Mouse (Mus musculus) ES-CJ7 (cell line): Measurements from ENCODE around the gene 1700001P01Rik.
A peak's percentile ranks its signal among the peaks of the same experiment; 100 is the strongest.

Source experiments
- DNase-seq: peaks from one replicate; pipeline ENCODE4 v3.0.0; 2011; ENCODE audit warnings: low read depth, low spot score

Gene 1700001P01Rik

DNA sequence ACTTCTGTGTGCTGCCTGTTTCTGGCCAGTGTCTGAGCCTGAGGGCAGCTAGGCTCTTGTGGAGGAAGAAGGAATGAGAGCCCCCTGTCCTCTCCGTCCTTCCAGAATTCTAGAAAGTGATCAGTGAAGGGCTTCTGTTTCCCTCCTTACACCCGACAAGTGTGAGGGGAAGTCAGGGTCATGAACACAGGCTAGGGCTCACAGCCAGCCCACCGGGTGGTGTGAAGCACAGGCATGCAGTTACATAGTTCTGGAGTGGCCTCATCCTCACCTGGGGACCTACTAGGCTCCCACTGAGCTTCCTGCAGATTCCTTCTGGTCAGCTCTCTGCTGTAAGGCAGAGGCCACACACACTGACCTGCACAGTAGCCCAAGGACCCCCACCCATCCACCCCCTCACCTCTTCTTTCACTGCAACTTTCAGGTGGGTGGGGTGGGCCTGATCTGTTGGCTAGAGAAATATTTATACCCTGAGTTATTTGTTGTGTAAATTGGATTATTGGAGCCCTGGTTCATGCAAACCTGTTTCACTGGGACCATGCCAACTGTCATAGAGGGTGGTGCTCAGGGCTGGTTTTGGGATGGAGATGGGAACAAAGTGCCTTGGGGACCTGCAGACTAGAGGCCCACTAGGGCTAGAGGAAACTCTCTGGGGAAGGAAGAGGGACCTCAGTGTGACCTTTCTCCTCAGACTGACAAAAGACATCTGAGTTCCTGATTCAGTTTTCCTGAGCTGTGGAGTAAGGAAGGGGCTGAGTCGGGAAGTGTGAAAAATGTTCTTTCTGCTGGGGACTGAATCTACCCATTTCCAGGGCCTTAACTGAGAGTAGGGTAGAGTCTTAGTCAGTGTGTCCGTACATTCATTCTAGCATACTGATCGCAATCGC, 33.8 kb upstream of the 1700001P01Rik start:
- no peak for DNase-seq

DNA sequence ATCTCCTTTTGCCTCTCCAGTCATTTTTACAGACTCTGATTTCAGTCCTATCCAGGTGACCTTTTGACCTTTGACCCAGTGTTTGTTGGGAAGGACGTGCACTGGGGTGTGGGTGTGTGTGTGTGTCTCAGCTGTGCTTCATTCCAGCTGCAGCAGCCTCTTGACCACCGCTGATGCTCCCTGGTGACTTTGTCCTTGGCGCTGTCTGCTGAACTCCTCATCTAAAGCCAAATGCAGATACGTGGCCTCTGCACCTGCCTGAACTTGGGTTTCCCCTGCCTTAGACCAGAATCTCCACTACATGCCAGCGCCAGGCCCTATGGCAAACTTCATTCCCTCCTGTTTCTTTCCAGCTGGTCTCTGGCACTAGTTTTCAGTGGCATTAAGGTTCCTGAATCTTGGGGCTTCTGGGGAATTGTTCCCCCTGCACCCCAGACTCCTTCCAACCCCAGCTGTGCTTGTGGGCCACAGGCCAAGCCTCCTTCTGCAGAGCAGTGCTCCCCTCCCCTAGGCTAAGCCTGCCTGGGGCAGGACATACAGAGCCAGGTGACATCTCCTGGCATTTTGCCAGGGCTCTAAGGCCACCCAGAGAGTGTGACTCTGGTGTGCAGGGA, 33.0 kb upstream of the 1700001P01Rik start:
- peak; percentile 94 for DNase-seq

DNA sequence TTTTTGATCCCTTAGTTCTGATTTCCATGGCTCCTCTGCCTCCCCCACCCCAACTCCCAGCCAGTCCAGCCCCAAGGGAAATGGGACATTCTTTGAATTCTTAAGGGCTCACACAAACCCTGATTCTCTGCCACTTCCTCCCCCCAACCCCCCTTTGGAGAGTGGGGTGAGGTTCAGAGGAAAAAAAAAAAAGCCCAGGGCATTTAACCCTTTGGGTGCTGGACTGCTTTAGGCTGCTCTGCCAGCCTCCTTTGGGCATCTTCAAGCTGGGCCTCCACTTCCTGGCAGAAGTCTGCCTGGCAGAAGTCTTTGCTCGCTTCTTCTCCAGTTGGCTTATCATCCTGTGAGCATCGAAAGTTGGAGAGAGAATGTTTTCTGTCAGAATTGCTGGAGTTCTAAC, 32.4 kb upstream of the 1700001P01Rik start:
- peak; percentile 87 for DNase-seq

DNA sequence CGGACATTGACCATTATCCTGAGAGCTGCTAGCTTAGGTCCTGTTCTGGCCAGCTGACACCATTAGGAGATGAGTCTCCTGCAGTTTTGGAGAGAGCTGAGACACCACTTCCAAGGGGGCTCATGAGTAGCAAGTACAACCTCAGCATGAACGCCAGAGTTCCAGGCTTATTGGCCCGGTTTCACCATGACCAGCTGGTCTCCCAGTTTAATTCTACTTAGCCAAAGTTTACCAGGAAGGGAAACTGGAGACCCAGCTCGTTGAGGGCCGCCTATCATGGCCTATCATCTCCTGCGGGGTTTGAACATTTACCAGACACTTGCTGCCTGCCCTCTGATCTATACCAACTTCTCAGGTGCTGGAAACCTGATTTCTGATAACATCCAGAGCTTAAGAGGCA, 31.9 kb upstream of the 1700001P01Rik start:
- no peak for DNase-seq

DNA sequence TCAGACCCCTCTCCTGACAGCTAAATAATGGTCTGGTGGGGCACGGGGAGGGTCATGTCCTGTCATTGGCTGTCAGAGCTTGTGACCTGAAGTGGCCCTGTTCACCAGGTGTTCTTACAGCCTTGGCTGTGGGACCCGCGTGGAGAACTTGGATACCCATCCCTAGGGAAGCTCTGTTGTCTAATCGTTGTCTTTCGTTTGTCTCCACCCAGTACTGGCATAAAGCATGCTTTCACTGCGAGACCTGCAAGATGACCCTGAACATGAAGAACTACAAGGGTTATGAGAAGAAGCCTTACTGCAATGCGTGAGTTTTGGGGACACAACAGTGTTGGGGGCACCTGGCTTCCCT, 30.9 kb upstream of the 1700001P01Rik start:
- DNase-seq: no peak

DNA sequence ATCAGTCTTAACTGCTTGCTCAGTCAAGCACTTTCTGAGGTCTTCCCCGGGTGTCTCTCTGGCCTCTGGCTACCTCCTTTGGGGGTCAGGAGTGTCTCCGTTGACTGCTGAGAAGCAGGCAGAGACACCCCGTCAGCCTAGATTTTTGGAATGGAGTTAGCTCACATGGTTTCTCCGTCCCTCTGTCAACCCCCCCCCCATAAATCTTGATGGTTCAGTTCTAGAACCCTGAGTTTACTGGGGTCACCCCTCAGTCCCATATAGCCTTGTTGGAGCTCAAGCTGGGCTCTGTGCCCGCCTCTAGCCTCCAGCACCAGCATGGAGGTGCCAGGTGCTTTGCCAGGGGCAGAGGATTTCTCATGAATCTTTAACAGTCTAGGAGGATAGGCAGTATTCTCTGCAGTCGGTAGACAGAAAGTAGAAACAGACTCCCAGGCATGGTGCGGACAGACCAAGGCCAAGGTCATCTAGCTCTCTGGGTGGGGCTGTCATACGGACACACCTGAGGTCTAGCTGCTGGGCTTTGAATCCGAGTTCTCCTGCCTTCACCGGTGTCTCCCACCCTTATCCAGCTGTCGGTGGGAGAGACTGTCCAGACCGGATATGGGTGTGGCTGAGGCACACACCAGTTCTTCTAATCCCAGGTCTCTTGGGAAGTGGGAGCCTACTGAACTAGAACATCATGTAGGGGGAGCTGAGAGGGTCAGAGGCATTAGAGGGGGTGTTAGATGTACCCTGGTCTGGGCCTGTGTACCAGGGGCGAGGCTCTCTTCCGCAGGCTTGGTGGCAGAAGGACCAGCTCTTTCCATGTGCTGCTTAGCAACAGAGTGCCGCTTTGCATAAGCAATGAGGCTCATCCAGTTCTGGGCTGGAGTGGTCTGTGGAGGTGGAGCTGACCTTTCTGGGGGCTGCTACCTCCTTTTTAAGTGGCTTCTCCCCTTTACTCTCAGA, 30.2 kb upstream of the 1700001P01Rik start:
- peak; percentile 89 for DNase-seq

DNA sequence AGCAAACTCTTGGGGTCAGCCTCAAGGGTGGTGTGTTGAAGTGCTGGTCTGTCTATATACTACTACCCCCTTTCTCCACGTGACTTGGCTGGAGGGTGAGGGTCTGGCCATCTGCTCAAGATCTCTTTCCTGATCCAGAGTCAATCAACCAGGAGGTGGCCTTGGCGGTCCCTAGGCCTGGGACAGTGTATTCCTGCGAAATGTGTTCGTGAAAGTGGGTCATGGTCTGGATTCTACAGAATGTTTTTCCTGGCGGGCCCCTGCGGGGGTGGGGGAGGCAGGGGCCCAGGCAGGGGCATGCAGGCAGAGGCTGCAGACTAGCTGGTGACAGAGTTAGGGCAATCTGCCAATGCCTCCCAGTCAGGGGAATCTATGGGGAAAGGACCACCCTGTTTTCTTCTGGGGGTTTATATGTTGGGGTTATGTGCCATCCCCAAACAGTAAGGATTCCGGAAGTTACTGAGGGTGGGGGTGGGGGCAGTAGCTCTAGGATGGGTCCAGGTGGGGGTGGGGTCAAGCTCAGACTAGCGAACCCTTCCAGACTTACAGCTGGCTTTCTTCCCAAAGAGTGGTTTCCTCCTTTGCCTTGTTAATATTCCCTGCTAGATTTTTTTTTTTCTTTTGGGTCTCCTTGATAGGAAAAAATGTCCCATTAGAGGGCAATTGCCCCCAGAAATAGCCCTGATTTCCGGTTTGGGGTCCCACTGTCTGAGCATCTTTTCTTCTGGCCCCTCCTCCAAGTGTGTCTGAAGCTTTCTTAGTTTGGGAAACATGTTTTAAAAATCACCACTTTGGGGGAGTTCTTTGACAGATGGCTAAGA, 29.3 kb upstream of the 1700001P01Rik start:
- no peak for DNase-seq

DNA sequence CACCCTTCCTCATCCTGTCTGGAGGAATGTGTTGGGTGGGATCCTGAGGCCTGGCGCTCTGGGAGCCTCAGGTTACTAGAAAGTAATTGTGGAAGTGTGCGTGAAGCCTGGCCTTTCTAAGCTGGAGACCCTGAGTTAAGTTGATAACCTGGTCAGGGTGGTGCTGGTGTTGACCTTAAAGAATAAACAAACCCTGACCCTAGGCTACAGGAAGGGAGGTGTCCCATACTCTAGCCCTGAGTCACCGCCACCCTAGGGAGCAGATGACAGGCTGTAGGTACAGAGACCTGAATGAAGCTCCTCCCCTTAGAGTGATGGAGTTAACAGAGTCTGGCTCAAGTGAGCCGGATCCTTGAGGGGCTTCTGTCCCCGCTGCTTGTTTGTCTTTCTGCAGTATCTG, 28.1 kb upstream of the 1700001P01Rik start:
- no peak for DNase-seq

DNA sequence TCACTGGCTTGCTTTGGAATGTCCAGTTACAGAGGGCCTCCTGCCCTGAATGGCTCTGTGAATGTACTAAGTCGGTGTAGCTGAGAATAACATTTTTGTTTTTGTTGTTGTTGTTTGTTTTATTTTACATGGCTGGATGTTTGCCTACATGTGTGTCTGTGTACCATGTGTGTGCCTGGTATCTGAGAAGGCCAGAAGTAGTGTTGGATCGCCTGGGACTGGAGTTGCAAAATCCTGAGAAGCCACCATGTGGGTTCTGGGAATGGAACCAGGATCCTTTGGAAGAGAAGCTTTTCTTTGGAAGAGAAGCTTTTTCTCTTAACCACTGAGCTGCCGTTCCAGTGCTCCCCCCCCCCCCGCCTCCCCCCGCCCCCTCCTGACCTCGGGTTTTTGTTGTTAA, 26.8 kb upstream of the 1700001P01Rik start:
- no peak for DNase-seq

DNA sequence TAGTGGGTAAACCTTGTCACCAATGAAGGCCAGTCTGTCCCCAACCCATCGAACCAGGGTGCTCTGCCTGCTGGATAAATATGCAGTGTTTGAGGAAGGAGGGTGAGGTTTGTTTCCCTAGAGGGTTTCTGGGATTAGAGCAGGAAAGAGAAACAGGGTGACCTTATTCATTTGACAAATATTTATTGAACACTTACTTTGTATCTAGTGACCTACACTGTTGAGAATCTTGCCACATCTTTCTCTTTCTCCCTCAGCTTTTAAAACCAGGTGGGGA, 26.4 kb upstream of the 1700001P01Rik start:
- DNase-seq: no peak

DNA sequence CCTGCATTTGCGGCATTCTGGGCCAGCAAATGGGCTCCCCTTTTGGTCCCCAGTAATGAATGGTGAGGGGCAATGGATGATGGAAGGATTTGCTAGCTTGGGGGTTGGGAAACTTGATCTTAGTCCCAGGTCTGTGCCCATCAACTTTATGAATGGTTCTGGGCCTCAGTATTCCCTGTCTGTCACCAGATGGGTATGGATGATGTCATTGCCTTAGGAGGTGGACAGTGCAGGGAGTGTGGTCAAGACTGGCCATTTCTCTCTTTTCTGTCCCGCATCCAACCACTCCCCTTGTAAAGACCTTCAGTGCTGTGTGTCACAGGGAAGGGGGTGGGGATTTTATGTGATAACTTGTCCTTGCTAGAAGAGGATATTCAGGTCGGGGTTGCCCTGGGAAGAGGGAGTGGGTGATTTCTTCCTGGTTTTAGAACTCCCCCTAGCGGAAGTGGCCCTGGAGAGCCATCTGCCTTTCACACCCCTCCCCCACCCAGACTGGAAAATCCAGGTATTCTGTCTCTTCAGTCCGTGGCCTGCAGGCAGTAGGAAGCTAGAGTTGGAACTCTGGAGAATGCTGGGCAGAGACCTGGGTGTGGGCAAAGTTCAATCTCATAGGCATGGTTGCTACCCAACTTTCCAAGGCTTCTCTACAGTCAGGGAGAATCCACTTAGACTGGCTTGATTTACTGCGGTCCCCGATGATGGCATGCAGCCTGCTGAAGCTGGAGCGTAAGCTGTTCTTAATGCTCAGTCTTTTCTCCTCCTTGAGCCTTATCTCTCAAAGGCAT, 25.9 kb upstream of the 1700001P01Rik start:
- DNase-seq: peak; percentile 90

DNA sequence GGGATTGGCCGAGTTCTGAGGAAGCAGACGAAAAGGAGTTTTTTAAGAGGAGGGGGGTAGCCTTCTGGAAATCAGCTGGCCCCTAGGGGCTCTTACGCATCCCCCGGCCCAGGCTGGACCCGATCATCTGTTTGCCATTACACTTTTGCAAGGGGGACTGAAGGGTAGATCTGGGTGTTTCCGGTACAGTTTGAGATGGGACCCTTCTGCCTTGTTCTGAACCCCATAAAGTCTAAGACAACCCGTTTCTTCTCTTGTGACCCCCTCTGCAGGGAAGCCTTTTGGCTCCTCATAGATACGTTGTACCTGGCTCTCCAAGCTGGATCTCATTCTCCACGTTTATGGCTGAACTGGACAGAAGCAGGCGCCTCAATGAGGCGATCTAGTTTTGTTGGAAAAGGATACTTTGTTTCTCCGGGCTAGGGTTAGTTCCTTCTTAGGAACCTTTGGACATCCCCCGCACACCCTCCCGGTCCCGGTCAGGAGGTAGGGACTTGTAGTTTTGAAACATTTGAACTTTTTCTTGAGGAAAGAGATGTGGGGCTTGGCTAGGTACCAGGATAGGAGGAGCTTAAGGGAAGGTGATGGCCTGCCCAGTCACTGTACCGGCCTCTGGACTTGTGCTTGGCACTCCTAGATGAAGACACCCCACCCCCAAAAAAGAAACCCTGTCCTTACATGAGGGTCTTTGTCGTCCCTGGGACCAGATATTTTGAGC, 25.1 kb upstream of the 1700001P01Rik start:
- no peak for DNase-seq

DNA sequence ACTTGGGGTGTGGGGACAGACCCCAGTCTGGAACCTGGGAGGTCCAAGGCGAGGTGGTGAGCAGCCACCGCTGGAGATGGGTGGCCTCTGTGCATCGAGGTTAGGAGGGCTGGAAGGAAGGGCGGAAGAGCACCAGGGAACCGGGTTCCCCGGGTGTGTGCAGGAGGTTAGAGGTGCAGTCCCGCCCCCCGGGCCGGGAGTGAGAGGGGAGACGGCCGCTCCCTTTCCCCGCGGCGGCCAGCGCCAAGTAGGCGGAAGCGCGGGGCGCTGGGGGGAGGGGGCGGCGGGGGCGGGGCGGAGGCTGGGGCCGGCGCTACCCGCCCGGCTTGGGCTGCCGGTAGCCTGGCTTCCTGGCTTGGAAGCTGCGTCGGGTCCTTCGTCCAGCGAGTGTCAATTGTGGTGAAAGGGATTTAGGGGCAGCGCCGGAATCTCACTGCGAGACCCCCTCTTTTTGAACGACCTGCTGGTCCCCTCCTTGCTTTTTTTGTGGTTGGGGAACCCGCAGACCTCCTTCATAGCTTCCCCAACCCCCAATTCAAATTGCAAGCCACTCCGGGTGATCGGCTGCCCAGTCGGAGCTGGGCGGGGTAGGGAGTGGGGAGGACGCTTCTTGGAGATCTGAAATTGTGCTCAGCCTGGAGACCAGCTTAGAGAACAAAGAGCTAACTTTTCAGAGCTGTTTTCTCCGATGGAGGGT, 24.4 kb upstream of the 1700001P01Rik start:
- peak; percentile 62 for DNase-seq

DNA sequence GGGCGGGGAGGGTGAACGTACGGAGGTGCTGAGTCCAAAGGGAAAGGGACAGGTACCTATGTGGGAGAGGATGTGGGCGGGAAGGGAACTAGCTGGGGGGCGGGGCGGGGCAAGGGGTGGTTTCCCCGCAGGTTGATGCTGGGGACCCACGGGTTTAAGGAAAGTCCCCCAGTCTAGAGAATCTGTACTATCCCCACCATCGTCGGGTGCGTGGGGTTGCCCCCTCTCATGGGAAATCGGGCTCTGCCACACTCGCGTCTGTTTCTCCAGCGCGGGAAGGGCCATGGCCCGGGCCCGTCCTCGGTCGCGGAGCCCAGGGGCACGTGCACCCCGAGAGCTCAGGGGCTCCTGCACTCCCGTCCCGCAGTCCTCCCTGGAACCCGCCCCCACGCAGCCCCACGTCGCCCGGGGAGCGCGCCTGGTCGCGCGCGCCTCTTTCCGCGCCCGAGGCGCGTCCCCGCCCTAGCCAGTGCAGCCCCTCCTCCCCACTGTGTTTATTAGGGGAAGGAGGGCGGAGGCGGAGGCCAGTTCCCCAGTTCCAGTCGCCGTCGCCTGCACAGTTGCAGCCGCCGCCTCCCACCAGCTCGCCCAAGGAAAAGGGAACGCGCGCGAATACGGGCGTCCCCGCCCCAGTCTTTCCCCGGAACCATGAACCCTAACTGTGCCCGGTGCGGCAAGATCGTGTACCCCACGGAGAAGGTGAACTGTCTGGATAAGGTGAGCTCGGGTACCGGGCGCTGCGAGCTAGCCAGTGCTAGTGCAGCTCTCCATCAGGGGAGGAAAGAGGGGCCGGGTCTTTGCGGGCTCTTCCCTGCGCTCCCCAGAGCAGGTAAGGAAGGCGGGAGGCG, 23.7 kb upstream of the 1700001P01Rik start:
- peak; percentile 78 for DNase-seq

DNA sequence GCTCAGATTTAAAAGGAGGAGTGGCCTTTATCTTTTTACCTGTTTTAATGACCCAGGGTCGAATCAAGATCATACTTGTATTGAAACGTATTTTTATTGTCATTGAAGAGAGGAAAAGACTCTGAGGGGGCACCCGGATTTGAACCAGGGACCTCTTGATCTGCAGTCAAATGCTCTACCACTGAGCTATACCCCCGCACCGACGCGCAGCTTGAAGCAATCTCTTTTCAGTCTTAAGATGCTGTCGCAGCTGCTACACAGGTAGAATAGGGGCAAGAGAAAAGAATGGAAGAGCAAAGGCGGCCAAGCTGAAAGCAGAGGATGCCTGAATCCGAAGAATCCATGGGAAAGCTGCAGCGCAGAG, 23.0 kb upstream of the 1700001P01Rik start, which contains the start of gene Lasp1:
TSS of gene Lasp1 (plus strand) at position 219 of the 364 bp plus-strand sequence.
- DNase-seq: peak; percentile 92

DNA sequence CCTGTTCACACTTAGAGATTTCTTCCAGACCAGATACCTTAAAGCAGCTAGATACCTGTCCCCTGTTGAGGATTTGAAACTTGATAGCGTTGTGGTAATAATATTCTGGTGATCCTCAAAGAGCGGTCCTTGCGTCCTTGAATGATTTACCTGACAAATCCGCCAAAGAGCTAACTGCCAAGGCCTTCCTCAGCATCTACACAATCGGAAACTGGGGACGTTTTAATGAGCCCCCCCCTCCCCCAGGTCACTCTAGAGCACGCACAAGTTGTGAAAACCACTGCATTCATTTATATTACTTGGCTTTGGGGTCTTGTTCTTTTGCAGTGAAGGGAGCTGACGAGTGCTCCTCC, 22.3 kb upstream of the 1700001P01Rik start:
- DNase-seq: no peak

DNA sequence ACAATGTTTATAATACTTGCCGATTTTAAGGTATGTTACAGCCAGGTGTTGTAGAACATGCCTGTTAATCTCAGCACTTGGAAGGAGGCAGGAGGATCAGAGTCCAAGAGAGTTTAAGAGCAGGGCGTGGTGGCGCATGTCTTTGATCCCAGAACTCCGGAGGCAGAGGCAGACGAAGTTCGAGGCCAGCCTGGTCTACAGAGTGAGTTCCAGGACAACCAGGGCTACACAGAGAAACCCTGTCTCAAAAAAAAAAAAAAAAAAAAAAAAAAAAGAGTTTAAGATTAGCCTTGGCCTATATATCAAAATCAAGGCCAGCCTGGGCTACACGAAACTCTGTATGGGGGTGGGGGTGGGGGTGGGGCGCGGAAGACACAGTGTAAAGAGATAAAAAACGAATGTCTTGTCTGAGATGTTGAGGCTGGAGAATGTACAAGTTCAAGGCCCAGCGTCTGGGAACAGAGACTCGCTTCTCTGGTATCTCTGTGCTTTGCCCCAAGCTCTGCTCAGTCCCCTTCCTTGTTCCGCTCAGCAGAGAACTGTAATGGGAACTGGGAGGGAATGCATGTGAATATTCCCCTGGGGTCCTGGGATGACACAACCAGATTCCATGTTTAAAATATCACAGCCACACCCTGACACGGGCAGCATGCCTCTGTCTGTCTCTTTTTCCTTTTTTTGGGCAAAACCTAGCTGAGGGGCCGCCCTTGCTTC, 21.8 kb upstream of the 1700001P01Rik start:
- peak; percentile 78 for DNase-seq

DNA sequence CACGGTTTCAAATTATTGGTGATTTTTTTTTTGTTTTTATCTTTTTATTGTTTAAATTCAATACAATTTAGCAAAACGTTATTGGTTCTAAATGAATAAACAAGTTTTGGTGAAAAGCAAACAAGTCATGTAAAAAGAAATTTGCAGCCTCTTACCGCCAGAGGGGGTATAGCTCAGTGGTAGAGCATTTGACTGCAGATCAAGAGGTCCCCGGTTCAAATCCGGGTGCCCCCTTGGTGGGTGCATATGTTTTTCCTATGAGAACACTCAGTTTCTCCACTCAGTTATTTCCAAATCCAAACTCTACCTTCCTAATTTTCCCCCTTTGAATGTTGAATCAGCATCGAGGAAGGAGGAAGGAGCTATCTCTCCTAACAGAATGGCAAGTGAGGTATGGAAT, 21.2 kb upstream of the 1700001P01Rik start:
- peak; percentile 80 for DNase-seq
